Mouse (Mus musculus) frontal cortex, postnatal 10 days (tissue): ENCODE measurements around the gene Camk1g.

Source experiments
- DNase-seq, 2 experiments: peaks; one replicate each; pipeline ENCODE4 v3.0.0; 2022; ENCODE audit warnings: low spot score in 2 of 2, mixed read lengths in 1 of 2

Camk1g gene

GRCm38 (mm10) chr1:193332671-193333070, 37.4 kb downstream of the Camk1g start:
- DNase-seq = no peak

- DNase-seq = no peak
Observed at GRCm38 (mm10) chr1:193332018-193332417, 38.1 kb downstream of the Camk1g start.

- no peak for DNase-seq
Observed at GRCm38 (mm10) chr1:193330626-193331025, 39.5 kb downstream of the Camk1g start.

GRCm38 (mm10) chr1:193330172-193330571, 39.9 kb downstream of the Camk1g start:
- DNase-seq = peak; percentile 80

- DNase-seq = no peak
Observed at GRCm38 (mm10) chr1:193329557-193329956, 40.5 kb downstream of the Camk1g start.

GRCm38 (mm10) chr1:193327686-193328085, 42.4 kb downstream of the Camk1g start:
- DNase-seq = no peak

- DNase-seq = no peak
Observed at GRCm38 (mm10) chr1:193327216-193327615, 42.9 kb downstream of the Camk1g start.

- no peak for DNase-seq
Observed at GRCm38 (mm10) chr1:193326456-193327145, 43.5 kb downstream of the Camk1g start.

- no peak for DNase-seq
Observed at GRCm38 (mm10) chr1:193325891-193326290, 44.2 kb downstream of the Camk1g start.

GRCm38 (mm10) chr1:193324224-193324623, 45.9 kb downstream of the Camk1g start:
- DNase-seq = no peak

GRCm38 (mm10) chr1:193323686-193324085, 46.4 kb downstream of the Camk1g start:
- DNase-seq = no peak

GRCm38 (mm10) chr1:193320398-193320797, 49.7 kb downstream of the Camk1g start:
- no peak for DNase-seq

- DNase-seq = no peak
Observed at GRCm38 (mm10) chr1:193319721-193320120, 50.4 kb downstream of the Camk1g start.

- DNase-seq = peak in 1 of 2 experiments; percentile 45
Observed at GRCm38 (mm10) chr1:193317159-193317559, 52.9 kb downstream of the Camk1g start.

- DNase-seq = no peak
Observed at GRCm38 (mm10) chr1:193316358-193316750, 53.7 kb downstream of the Camk1g start.

GRCm38 (mm10) chr1:193315705-193316357, 54.3 kb downstream of the Camk1g start:
- peak in 1 of 2 experiments; percentile 52 for DNase-seq

GRCm38 (mm10) chr1:193311596-193311995, 58.5 kb downstream of the Camk1g start:
- DNase-seq = no peak

- no peak for DNase-seq
Observed at GRCm38 (mm10) chr1:193310519-193311085, 59.5 kb downstream of the Camk1g start.

GRCm38 (mm10) chr1:193309785-193310518, 60.1 kb downstream of the Camk1g start:
- DNase-seq = no peak

GRCm38 (mm10) chr1:193306832-193307231, 63.3 kb downstream of the Camk1g start:
- no peak for DNase-seq

- DNase-seq = no peak
Observed at GRCm38 (mm10) chr1:193305386-193305785, 64.7 kb downstream of the Camk1g start.

- DNase-seq = no peak
Observed at GRCm38 (mm10) chr1:193303096-193303495, 67.0 kb downstream of the Camk1g start.
